Mouse (Mus musculus): ENCODE measurements around the gene Gm10282. TPM values are rescaled to one million over a fixed set of nuclear protein-coding genes. Genes with fewer than 3 reads are reported as not detected.

Gene Gm10282
- polyA plus RNA-seq, 1 experiment: 3.9 TPM

DNA sequence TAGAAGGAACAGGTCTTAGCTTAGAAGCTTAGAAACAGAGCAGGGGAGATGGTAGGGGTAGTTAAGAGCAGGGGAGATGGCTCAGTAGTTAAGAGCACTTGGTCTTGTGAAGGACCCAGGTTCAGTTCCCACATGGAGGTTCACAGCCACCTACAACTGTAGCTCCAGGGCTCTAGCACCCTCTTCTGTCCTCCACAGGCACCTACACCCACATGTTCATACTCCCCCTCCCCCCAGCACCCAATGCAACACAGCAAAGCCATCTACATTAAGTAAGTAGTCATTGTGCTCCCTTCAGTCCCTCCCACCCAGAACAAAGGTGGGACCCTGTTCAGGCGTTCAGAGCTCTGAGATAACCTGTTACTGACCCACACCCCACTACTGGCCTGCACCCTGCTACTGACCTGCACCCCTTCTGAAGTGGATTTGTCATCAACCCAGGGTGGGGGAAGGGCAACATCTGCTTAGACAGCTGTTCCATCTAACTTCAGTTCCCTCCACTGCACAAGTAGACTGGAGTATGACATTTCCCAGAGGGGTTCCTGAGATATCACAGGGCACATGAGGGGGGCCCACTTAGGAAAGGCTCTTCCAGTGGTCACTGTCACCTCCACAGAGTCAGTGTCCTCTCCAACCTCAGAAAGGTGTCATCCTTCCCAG lies 31.8 kb downstream of the Gm10282 start:
- no peaks in the 10 kb centered on the region for H3K4me1 ChIP-seq (ENCODE audit: control insufficient read depth, insufficient read depth, low read length)
- DNase-seq: no peak
- H3K27me3 ChIP-seq (ENCODE audit: control insufficient read depth, insufficient read depth, low read length): no peaks in the 10 kb centered on the region
- H3K27ac ChIP-seq (ENCODE audit: insufficient read depth, low read length): no peak overlapping the region
- 86% methylated on average over 1 of the region's 1 CpGs for WGBS
- TF ChIP-seq CTCF (IDR thresholded peaks at IDR 0.05; ENCODE audit: borderline replicate concordance, insufficient read depth, low read depth, low read length): no peak
- TF ChIP-seq POLR2A (IDR thresholded peaks at IDR 0.05; ENCODE audit: borderline replicate concordance, insufficient read depth, low read length): no peak
- no peak overlapping the region for H3K4me3 ChIP-seq (replicated peaks; ENCODE audit: insufficient read depth, low read depth, low read length)

- TF ChIP-seq CTCF (IDR thresholded peaks at IDR 0.05; ENCODE audit: borderline replicate concordance, insufficient read depth, low read depth, low read length) (peak; percentile 48; the same call in 1 of the 2 replicates), POLR2A (IDR thresholded peaks at IDR 0.05; ENCODE audit: borderline replicate concordance, insufficient read depth, low read length) (no peak)
- Histone ChIP-seq H3K4me1 (ENCODE audit: control insufficient read depth, insufficient read depth, low read length) (no peaks in the 10 kb centered on the region), H3K27me3 (ENCODE audit: control insufficient read depth, insufficient read depth, low read length) (no peaks in the 10 kb centered on the region), H3K27ac (ENCODE audit: insufficient read depth, low read length) (no peak overlapping the region), H3K4me3 (replicated peaks; ENCODE audit: insufficient read depth, low read depth, low read length) (no peak overlapping the region)
- 20% methylated on average over 3 of the region's 3 CpGs for WGBS
- DNase-seq: peak in 1 of 2 experiments; percentile 27
Measured at GRCm38 (mm10) chr8:72272361-72272760, 32.7 kb downstream of the Gm10282 start.

DNA sequence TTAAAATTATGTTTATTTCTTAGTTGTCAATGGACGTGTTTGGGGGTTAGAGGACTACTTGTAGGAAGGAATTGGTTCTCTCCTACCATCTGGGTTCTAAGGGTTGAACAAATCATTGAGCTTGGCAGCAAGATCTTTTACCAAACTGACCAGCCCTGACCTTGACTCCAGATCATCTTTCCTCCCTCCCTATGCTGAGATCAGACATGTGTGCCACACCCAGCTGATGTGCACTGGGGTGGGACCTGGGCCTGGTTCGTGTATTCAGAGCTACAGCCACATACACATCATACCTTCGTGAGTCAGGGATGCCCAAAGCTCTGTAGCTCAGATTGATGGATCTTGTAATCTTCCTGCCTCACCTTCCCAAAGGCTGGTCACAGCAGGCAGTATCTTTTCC lies 33.4 kb downstream of the Gm10282 start:
- no peaks in the 10 kb centered on the region for H3K27me3 ChIP-seq (ENCODE audit: control insufficient read depth, insufficient read depth, low read length)
- no peak for DNase-seq
- no peak overlapping the region for H3K27ac ChIP-seq (ENCODE audit: insufficient read depth, low read length)
- 74% methylated on average over 3 of the region's 3 CpGs for WGBS
- no peak overlapping the region for H3K4me3 ChIP-seq (replicated peaks; ENCODE audit: insufficient read depth, low read depth, low read length)
- no peaks in the 10 kb centered on the region for H3K4me1 ChIP-seq (ENCODE audit: control insufficient read depth, insufficient read depth, low read length)
- TF ChIP-seq CTCF (IDR thresholded peaks at IDR 0.05; ENCODE audit: borderline replicate concordance, insufficient read depth, low read depth, low read length) (no peak), POLR2A (IDR thresholded peaks at IDR 0.05; ENCODE audit: borderline replicate concordance, insufficient read depth, low read length) (no peak)

- no peak for TF ChIP-seq CTCF (IDR thresholded peaks at IDR 0.05; ENCODE audit: borderline replicate concordance, insufficient read depth, low read depth, low read length)
- TF ChIP-seq POLR2A (IDR thresholded peaks at IDR 0.05; ENCODE audit: borderline replicate concordance, insufficient read depth, low read length): no peak
- no peak overlapping the region for H3K4me3 ChIP-seq (replicated peaks; ENCODE audit: insufficient read depth, low read depth, low read length)
Measured at GRCm38 (mm10) chr8:72271051-72271660, 33.9 kb downstream of the Gm10282 start.

GRCm38 (mm10) chr8:72270606-72271005 lies 34.5 kb downstream of the Gm10282 start:
- H3K27me3 ChIP-seq (ENCODE audit: control insufficient read depth, insufficient read depth, low read length): no peaks in the 10 kb centered on the region
- H3K4me3 ChIP-seq (replicated peaks; ENCODE audit: insufficient read depth, low read depth, low read length): no peak overlapping the region
- no peak for TF ChIP-seq CTCF (IDR thresholded peaks at IDR 0.05; ENCODE audit: borderline replicate concordance, insufficient read depth, low read depth, low read length)
- no peak for TF ChIP-seq POLR2A (IDR thresholded peaks at IDR 0.05; ENCODE audit: borderline replicate concordance, insufficient read depth, low read length)
- no peak for DNase-seq
- 67% methylated on average over 12 of the region's 12 CpGs for WGBS
- no peaks in the 10 kb centered on the region for H3K4me1 ChIP-seq (ENCODE audit: control insufficient read depth, insufficient read depth, low read length)
- no peak overlapping the region for H3K27ac ChIP-seq (ENCODE audit: insufficient read depth, low read length)

More at GRCm38 (mm10) chr8:72271051-72271660, 33.9 kb downstream of the Gm10282 start:
- H3K4me1 ChIP-seq (ENCODE audit: control insufficient read depth, insufficient read depth, low read length): no peaks in the 10 kb centered on the region
- WGBS: 78% methylated on average over 11 of the region's 11 CpGs
- no peak for DNase-seq
- no peak overlapping the region for H3K27ac ChIP-seq (ENCODE audit: insufficient read depth, low read length)
- H3K27me3 ChIP-seq (ENCODE audit: control insufficient read depth, insufficient read depth, low read length): no peaks in the 10 kb centered on the region

DNA sequence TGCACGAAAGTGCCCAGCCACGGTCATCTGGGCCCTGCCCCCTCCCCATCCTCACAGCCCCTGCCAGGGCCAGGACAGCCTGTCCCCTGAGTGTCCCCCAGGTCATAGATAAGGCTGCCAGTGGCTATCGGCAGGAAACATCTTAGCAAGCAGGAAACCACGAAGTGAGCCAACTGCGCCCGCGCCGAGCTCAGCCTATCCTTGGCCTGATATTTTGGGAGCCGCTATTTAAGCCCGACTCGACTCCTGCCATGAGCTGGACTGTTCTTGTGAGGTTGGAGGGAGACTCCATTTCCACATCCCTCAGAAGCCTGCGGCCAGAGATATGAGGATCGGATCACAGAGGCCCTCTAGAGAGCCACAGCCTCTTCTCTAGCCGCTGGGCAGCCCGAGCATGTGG lies 36.7 kb downstream of the Gm10282 start:
- no peak overlapping the region for H3K27ac ChIP-seq (ENCODE audit: insufficient read depth, low read length)

DNA sequence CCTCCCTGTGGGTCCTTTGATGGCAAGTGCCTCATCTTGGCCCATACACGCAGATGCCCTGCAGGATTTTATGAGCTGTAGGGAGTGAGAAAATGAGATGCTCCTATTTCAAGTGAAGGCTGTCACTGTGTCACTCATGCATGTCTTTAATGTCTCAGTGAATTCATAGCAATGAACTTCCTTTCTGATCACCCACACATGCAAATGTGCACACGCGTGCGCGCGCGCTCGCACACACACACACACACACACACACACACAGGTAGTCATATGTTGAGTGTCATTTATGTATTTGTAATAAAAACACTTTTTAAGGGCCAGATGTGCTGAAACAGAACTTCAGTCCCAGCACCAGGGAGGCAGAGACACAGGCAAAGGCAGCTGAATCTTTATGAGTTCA lies 38.0 kb downstream of the Gm10282 start:
- H3K4me3 ChIP-seq (replicated peaks; ENCODE audit: insufficient read depth, low read depth, low read length): no peak overlapping the region
- H3K4me1 ChIP-seq (ENCODE audit: control insufficient read depth, insufficient read depth, low read length): no peaks in the 10 kb centered on the region
- H3K27ac ChIP-seq (ENCODE audit: insufficient read depth, low read length): no peak overlapping the region
- H3K27me3 ChIP-seq (ENCODE audit: control insufficient read depth, insufficient read depth, low read length): no peaks in the 10 kb centered on the region
- no peak for TF ChIP-seq CTCF (IDR thresholded peaks at IDR 0.05; ENCODE audit: borderline replicate concordance, insufficient read depth, low read depth, low read length)
- no peak for DNase-seq
- WGBS: 96% methylated on average over 8 of the region's 8 CpGs

More for the DNA sequence above, 36.7 kb downstream of the Gm10282 start:
- Histone ChIP-seq H3K4me3 (replicated peaks; ENCODE audit: insufficient read depth, low read depth, low read length) (no peak overlapping the region), H3K4me1 (ENCODE audit: control insufficient read depth, insufficient read depth, low read length) (no peaks in the 10 kb centered on the region), H3K27me3 (ENCODE audit: control insufficient read depth, insufficient read depth, low read length) (no peaks in the 10 kb centered on the region)
- WGBS: 75% methylated on average over 15 of the region's 15 CpGs
- DNase-seq: no peak
- TF ChIP-seq POLR2A (IDR thresholded peaks at IDR 0.05; ENCODE audit: borderline replicate concordance, insufficient read depth, low read length) (no peak), CTCF (IDR thresholded peaks at IDR 0.05; ENCODE audit: borderline replicate concordance, insufficient read depth, low read depth, low read length) (no peak)

- H3K27me3 ChIP-seq (ENCODE audit: control insufficient read depth, insufficient read depth, low read length): no peaks in the 10 kb centered on the region
- TF ChIP-seq POLR2A (IDR thresholded peaks at IDR 0.05; ENCODE audit: borderline replicate concordance, insufficient read depth, low read length) (no peak), CTCF (IDR thresholded peaks at IDR 0.05; ENCODE audit: borderline replicate concordance, insufficient read depth, low read depth, low read length) (no peak)
Measured at GRCm38 (mm10) chr8:72266671-72267070, 38.4 kb downstream of the Gm10282 start.

More at GRCm38 (mm10) chr8:72266671-72267070, 38.4 kb downstream of the Gm10282 start:
- no peaks in the 10 kb centered on the region for H3K4me1 ChIP-seq (ENCODE audit: control insufficient read depth, insufficient read depth, low read length)
- no peak overlapping the region for H3K4me3 ChIP-seq (replicated peaks; ENCODE audit: insufficient read depth, low read depth, low read length)
- H3K27ac ChIP-seq (ENCODE audit: insufficient read depth, low read length): no peak overlapping the region
- no peak for DNase-seq

Measured in cerebellum, adult 2 months (tissue).